Mouse (Mus musculus) cerebellum, adult 18-20 months (tissue): ENCODE measurements around the gene Scn7a.

ENCODE experiments used
- DNase-seq, 2 experiments: peaks; one replicate each; pipeline ENCODE4 v3.0.0; 2021

Gene Scn7a

GRCm38 (mm10) chr2:66784765-66785164, at the start of gene Scn7a:
Scn7a (minus strand) TSS chr2:66784914.
- DNase-seq, result no peak

DNA sequence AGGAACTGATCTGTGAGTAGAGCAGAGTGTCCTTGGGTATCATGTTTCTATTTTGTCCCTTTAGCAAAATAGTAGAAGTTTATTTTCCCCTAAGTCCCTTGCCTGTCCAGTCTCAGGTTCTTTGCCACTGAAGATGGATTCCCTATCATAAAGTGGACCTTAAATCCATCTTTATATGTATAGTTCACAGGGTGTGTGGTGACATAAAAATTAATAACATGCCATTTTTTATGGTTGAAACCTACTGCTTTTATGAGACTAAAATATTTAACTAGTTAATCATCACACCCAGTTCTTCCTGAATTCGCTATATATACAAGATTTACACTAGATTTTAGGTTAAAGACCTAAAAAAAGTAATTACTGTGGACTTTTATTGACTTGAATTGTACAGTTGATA, 43.0 kb upstream of the Scn7a start:
- DNase-seq, result no peak

GRCm38 (mm10) chr2:66819862-66820559, 35.3 kb upstream of the Scn7a start:
- DNase-seq, result no peak

- peak; percentile 12 to 44 for DNase-seq
Observed at GRCm38 (mm10) chr2:66799676-66800249, 15.0 kb upstream of the Scn7a start.

- no peak for DNase-seq
Observed at GRCm38 (mm10) chr2:66797493-66797892, 12.8 kb upstream of the Scn7a start.

DNA sequence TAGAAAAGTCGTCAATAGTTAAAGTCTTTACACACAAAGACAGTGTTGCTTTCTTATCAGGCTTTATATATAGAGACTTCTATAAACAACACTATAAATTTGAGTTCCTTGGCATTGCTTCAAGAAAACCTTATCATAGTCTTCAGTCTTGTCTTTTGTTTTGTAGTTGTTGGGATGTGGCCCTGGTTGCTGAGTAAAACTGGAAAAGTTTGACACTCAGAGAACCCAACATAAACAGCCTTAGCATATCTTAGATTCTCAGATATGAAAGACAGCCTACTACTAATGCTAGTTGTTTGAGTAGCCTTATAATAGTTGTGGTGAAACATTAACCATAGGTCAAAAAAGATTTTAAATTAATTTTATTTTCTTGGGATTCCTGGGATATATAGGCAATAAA, 6.9 kb upstream of the Scn7a start:
- no peak for DNase-seq

DNA sequence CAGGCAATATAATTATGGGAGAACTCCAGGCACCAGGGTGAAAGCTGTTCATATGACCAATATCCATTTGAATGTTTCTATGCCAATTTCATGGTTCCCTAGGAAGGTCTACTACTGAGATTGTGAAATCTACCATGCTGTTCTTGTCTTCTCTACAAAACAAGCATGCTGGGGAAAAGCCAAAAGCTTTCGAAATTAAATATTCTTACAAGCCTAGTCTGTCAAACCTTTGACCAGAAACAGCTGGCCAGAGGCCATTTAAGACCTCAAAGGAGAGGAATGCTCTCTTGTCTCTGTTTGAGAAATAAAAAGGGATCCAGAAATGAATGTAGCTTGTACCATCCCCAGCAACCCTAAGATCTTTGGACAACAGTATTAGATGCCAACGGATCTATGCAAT, 3.8 kb downstream of the Scn7a start:
- DNase-seq, result no peak

GRCm38 (mm10) chr2:66767980-66768379, 16.7 kb downstream of the Scn7a start:
- no peak for DNase-seq

GRCm38 (mm10) chr2:66765170-66765569, 19.5 kb downstream of the Scn7a start:
- no peak for DNase-seq

GRCm38 (mm10) chr2:66762905-66763304, 21.8 kb downstream of the Scn7a start:
- no peak for DNase-seq

- DNase-seq, result no peak
Observed at GRCm38 (mm10) chr2:66728002-66728401, 56.7 kb downstream of the Scn7a start.

- DNase-seq, result peak; percentile 44 to 54
Observed at GRCm38 (mm10) chr2:66727585-66727974, 57.1 kb downstream of the Scn7a start.

GRCm38 (mm10) chr2:66726878-66727584, 57.7 kb downstream of the Scn7a start:
- DNase-seq, result peak in 1 of 2 experiments; percentile 13

DNA sequence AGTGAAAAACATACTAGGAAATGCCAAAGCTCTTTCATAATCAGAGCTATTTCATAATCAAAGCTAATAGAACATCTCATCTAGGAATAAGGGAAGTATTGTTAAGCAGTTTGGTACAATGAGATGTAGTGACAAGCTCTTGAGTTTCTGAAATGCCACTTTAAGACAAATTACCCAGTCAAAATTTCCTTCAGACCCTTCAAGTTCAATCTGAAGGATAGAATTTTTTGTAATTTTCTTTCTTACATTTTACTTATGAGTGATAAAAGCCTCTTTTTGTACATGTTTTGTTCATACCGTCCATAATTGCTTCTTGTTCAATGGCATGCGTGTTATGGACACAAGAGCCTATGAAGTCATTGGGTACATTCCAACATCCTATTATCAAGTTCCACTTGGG, 72.6 kb downstream of the Scn7a start:
- DNase-seq, result no peak

- no peak for DNase-seq
Observed at GRCm38 (mm10) chr2:66692300-66692699, 92.4 kb downstream of the Scn7a start.

GRCm38 (mm10) chr2:66661988-66662387, 122.7 kb downstream of the Scn7a start:
- DNase-seq, result no peak

DNA sequence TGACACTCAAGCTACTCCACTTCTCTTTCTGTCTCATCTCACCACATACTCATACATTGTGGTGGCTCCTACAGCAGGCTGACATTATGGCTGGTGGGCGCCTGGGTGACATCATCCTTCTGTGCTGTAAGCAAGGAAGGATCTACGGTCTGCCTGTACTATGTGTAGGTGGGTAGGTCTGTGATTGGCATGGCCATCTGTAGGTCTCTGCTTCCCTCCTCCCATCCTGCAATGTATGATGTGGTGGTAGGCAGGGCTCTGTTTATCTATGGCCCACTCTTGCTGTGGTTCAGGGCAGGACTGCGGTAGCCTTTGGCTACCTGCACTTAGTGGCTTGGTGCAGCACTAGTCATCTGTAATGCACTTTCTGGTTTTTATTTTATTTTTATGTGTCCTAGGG, 128.3 kb downstream of the Scn7a start:
- DNase-seq, result no peak

GRCm38 (mm10) chr2:66655431-66655830, 129.3 kb downstream of the Scn7a start:
- DNase-seq, result no peak

- peak; percentile 30 to 36 for DNase-seq
Observed at GRCm38 (mm10) chr2:66644384-66644783, 140.3 kb downstream of the Scn7a start.

GRCm38 (mm10) chr2:66634580-66635359, 149.9 kb downstream of the Scn7a start, which contains the start of gene Scn9a:
Scn9a (minus strand) TSS chr2:66634962.
- DNase-seq, result peak; percentile 23 to 26

DNA sequence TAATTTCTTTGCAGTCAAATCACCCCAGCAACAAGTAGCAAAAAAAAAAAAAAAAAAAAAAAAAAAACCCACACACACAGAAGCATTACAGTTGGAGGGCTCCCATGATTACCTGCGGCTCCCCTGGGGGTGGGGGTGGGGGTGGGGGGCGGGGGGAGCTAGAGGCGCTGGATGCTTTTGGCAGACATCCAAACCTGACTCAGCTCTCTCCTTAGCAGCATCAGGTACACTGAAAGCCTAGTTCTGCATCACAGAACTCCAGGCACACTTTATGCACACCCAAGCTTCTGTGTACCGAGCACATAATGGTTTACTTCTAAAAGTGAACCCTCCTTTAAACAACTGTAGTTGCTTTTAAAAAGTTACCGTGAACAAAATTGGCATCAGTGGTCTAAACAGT, 152.0 kb downstream of the Scn7a start:
- DNase-seq, result no peak
